Mouse (Mus musculus) brain, embryonic 14.5 days (tissue): ENCODE results near the gene Dmwd.

Experiments used
- CTCF ChIP-seq: fragments of 200-500 bp; IDR thresholded peaks from 2 replicates; pipeline ENCODE4 v1.5.1; 2012; ENCODE audit warnings: inconsistent platforms, mild to moderate bottlenecking, moderate library complexity, borderline replicate concordance; ENCODE audit not compliant: insufficient read depth, insufficient read length; ENCODE audit errors: extremely low read depth
- POLR2A ChIP-seq: fragments of 200-500 bp; IDR thresholded peaks from 2 replicates; pipeline ENCODE4 v1.6.1; 2012; ENCODE audit warnings: mild to moderate bottlenecking, inconsistent platforms, borderline replicate concordance; ENCODE audit not compliant: poor library complexity, insufficient read depth, insufficient read length, severe bottlenecking; ENCODE audit errors: extremely low read depth

GRCm38 (mm10) chr7:19100290-19100689, 24.3 kb downstream of the Dmwd start:
- TF ChIP-seq CTCF (no peak), POLR2A (no peak)
